Mouse (Mus musculus) CH12.LX (cell line): ENCODE measurements at regions not wholly inside any gene's neighbourhood (a gene's known extent, or its start where the extent isn't known, plus 50 kb on each side); places are given as distances from the start of the nearest gene placed in this dataset.

Source experiments
- CHD1 ChIP-seq: IDR thresholded peaks from 2 replicates; pipeline ENCODE4 v1.6.1; 2012; ENCODE audit warnings: low read depth, low read length, improper control_type of control experiment, inconsistent platforms
- CHD2 ChIP-seq: IDR thresholded peaks from 2 replicates; pipeline ENCODE4 v1.6.1; 2011; ENCODE audit warnings: low read length, improper control_type of control experiment
- CTCF ChIP-seq, 2 experiments: IDR thresholded peaks in 1 of 2; conservative IDR thresholded peaks in 1 of 2; 2 replicates each; pipeline ENCODE4 v1.5.1; 2011 to 2012; ENCODE audit warnings: low read depth in 2 of 2, low read length in 2 of 2, improper control_type of control experiment in 1 of 2, inconsistent platforms in 1 of 2, mild to moderate bottlenecking in 1 of 2, moderate library complexity in 1 of 2
- E2F4 ChIP-seq: IDR thresholded peaks from 2 replicates; pipeline ENCODE4 v1.6.1; 2011; ENCODE audit warnings: low read depth, low read length, improper control_type of control experiment; ENCODE audit not compliant: insufficient replicate concordance
- EP300 ChIP-seq: IDR thresholded peaks from 2 replicates; pipeline ENCODE4 v1.6.1; 2011; ENCODE audit warnings: low read length, improper control_type of control experiment
- JUND ChIP-seq: conservative IDR thresholded peaks from 2 replicates; pipeline ENCODE4 v1.6.1; 2011; ENCODE audit warnings: low read depth, low read length, improper control_type of control experiment
- MAFK ChIP-seq: IDR thresholded peaks from 2 replicates; pipeline ENCODE4 v1.6.1; 2011; ENCODE audit warnings: low read length, improper control_type of control experiment; ENCODE audit not compliant: insufficient replicate concordance
- MEF2A ChIP-seq: IDR thresholded peaks from 2 replicates; pipeline ENCODE4 v1.6.1; 2014; ENCODE audit warnings: low read depth, mild to moderate bottlenecking, inconsistent platforms, low read length, improper control_type of control experiment, borderline replicate concordance
- MYC ChIP-seq: IDR thresholded peaks from 2 replicates; pipeline ENCODE4 v1.6.1; 2011; ENCODE audit warnings: low read depth, mild to moderate bottlenecking, improper control_type of control experiment, low read length
- POLR2A ChIP-seq: IDR thresholded peaks from 2 replicates; pipeline ENCODE4 v1.6.1; 2011; ENCODE audit warnings: low read depth, mild to moderate bottlenecking, improper control_type of control experiment, low read length
- SMC3 ChIP-seq: IDR thresholded peaks from 2 replicates; pipeline ENCODE4 v1.6.1; 2011; ENCODE audit warnings: low read depth, low read length, improper control_type of control experiment
- USF1 ChIP-seq: IDR thresholded peaks from 2 replicates; pipeline ENCODE4 v1.6.1; 2014; ENCODE audit warnings: low read depth, mild to moderate bottlenecking, inconsistent platforms, low read length, improper control_type of control experiment
- USF2 ChIP-seq: conservative IDR thresholded peaks from 2 replicates; pipeline ENCODE4 v1.6.1; 2011; ENCODE audit warnings: low read depth, low read length, improper control_type of control experiment
- ZNF384 ChIP-seq: IDR thresholded peaks from 2 replicates; pipeline ENCODE4 v1.6.1; 2012; ENCODE audit warnings: low read depth, low read length, improper control_type of control experiment, inconsistent platforms

- TF ChIP-seq CHD2, result no peak
- no peak for TF ChIP-seq CTCF (conservative IDR thresholded peaks at IDR 0.05 in 1 of 2, IDR thresholded peaks at IDR 0.05 in 1 of 2; ENCODE audit: low read depth in 2 of 2, low read length in 2 of 2)
- no peak for TF ChIP-seq USF1
- TF ChIP-seq MAFK, result no peak
- TF ChIP-seq MYC, result no peak
- no peak for TF ChIP-seq POLR2A
- no peak for TF ChIP-seq MEF2A
- no peak for TF ChIP-seq E2F4
- no peak for TF ChIP-seq ZNF384
- no peak for TF ChIP-seq SMC3
- TF ChIP-seq CHD1, result no peak
- no peak for TF ChIP-seq USF2
- no peak for TF ChIP-seq JUND
- TF ChIP-seq EP300, result no peak
Observed at GRCm38 (mm10) chr13:53845786-53846185, 209.7 kb downstream of the Drd1 start.
